Mouse (Mus musculus): ENCODE data around the gene Dbr1. TPM values are rescaled to one million over a fixed set of nuclear protein-coding genes. Genes with fewer than 3 reads are reported as not detected.
"Not testable (repeated sequence)": the region's sequence is repeated elsewhere in the genome, so short reads cannot be mapped to it uniquely, and the experiment has no call there.

Gene Dbr1
- polyA plus RNA-seq, 1 experiment from 2014 or later, result 29.0 TPM

- Histone ChIP-seq H3K4me2 (peak overlapping the region; percentile 70), H3K9me3 (replicated peaks) (no peaks in the 10 kb centered on the region), H3K4me1 (peaks cover 18% of the 10 kb centered on the region), H3K9ac (peak overlapping the region; percentile 87), H3K27ac (peak overlapping the region; percentile 98), H3K4me3 (replicated peaks) (peak overlapping the region; percentile 81), H3K27me3 (no peaks in the 10 kb centered on the region), H3K36me3 (no peaks in the 10 kb centered on the region)
- WGBS, result 2% methylated on average over 15 of the region's 15 CpGs
- ATAC-seq (replicated peaks; ENCODE audit: low FRiP score), result no peak
Measured at GRCm38 (mm10) chr9:99568023-99568346, 7.6 kb upstream of the Dbr1 start.

GRCm38 (mm10) chr9:99568347-99569070, 7.1 kb upstream of the Dbr1 start, which contains the start of gene Armc8:
Armc8 (minus strand) TSS chr9:99568899.
- peak within 1 kb of the TSS; percentile 70 for H3K4me2 ChIP-seq
- peak within 1 kb of the TSS; percentile 98 for H3K27ac ChIP-seq
- ATAC-seq (replicated peaks; ENCODE audit: low FRiP score), result peak; percentile 96
- H3K4me1 ChIP-seq, result peaks cover 18% of the 10 kb centered on the region
- no peaks in the 10 kb centered on the region for H3K36me3 ChIP-seq
- H3K27me3 ChIP-seq, result no peaks in the 10 kb centered on the region
- H3K4me3 ChIP-seq (replicated peaks), result peak within 1 kb of the TSS; percentile 81
- no peaks in the 10 kb centered on the region for H3K9me3 ChIP-seq (replicated peaks)
- peak within 1 kb of the TSS; percentile 87 for H3K9ac ChIP-seq
- WGBS, result under 1% methylated on average over 70 of the region's 70 CpGs

GRCm38 (mm10) chr9:99569071-99569397, 6.6 kb upstream of the Dbr1 start:
- peak; percentile 63; the same call in 1 of the 2 replicates for ATAC-seq (replicated peaks; ENCODE audit: low FRiP score)
- H3K9me3 ChIP-seq (replicated peaks), result no peaks in the 10 kb centered on the region
- peak overlapping the region; percentile 98 for H3K27ac ChIP-seq
- H3K36me3 ChIP-seq, result no peaks in the 10 kb centered on the region
- under 1% methylated on average over 9 of the region's 9 CpGs for WGBS
- peak overlapping the region; percentile 87 for H3K9ac ChIP-seq
- no peaks in the 10 kb centered on the region for H3K27me3 ChIP-seq
- H3K4me2 ChIP-seq, result peak overlapping the region; percentile 70
- peaks cover 18% of the 10 kb centered on the region for H3K4me1 ChIP-seq
- H3K4me3 ChIP-seq (replicated peaks), result peak overlapping the region; percentile 81

- Histone ChIP-seq H3K4me3 (replicated peaks) (no peak overlapping the region), H3K27ac (no peak overlapping the region), H3K36me3 (peaks cover 59% of the 10 kb centered on the region), H3K4me1 (peaks cover 9% of the 10 kb centered on the region), H3K9me3 (replicated peaks) (no peaks in the 10 kb centered on the region), H3K4me2 (no peak overlapping the region), H3K27me3 (no peaks in the 10 kb centered on the region), H3K9ac (no peak overlapping the region)
- ATAC-seq (replicated peaks; ENCODE audit: low FRiP score), result no peak
- WGBS, result 44% methylated on average over 2 of the region's 2 CpGs
Measured at GRCm38 (mm10) chr9:99580655-99581054, 5.1 kb downstream of the Dbr1 start.

GRCm38 (mm10) chr9:99587505-99588202, 12.1 kb downstream of the Dbr1 start:
- H3K27me3 ChIP-seq, result no peaks in the 10 kb centered on the region
- no peak overlapping the region for H3K9ac ChIP-seq
- peak; percentile 64 for ATAC-seq (replicated peaks; ENCODE audit: low FRiP score)
- WGBS, result 29% methylated on average over 8 of the region's 8 CpGs
- no peak overlapping the region for H3K27ac ChIP-seq
- H3K4me3 ChIP-seq (replicated peaks), result no peak overlapping the region
- H3K4me1 ChIP-seq, result no peaks in the 10 kb centered on the region
- H3K9me3 ChIP-seq (replicated peaks), result no peaks in the 10 kb centered on the region
- H3K4me2 ChIP-seq, result no peak overlapping the region
- H3K36me3 ChIP-seq, result peaks cover 20% of the 10 kb centered on the region

- H3K4me1 ChIP-seq, result no peaks in the 10 kb centered on the region
- H3K27me3 ChIP-seq, result no peaks in the 10 kb centered on the region
- H3K36me3 ChIP-seq, result no peaks in the 10 kb centered on the region
- no peak overlapping the region for H3K9ac ChIP-seq
- H3K27ac ChIP-seq, result no peak overlapping the region
- WGBS, result 74% methylated on average over 8 of the region's 8 CpGs
- no peak overlapping the region for H3K4me3 ChIP-seq (replicated peaks)
- no peak for ATAC-seq (replicated peaks; ENCODE audit: low FRiP score)
- H3K9me3 ChIP-seq (replicated peaks), result no peaks in the 10 kb centered on the region
- H3K4me2 ChIP-seq, result no peak overlapping the region
Measured at GRCm38 (mm10) chr9:99591144-99591543, 15.5 kb downstream of the Dbr1 start.

- not testable (repeated sequence) for H3K36me3 ChIP-seq; H3K27ac ChIP-seq; H3K9me3 ChIP-seq (replicated peaks); H3K27me3 ChIP-seq; H3K4me2 ChIP-seq; H3K9ac ChIP-seq; ATAC-seq (replicated peaks; ENCODE audit: low FRiP score); H3K4me3 ChIP-seq (replicated peaks); H3K4me1 ChIP-seq
- WGBS, result 95% methylated on average over 6 of the region's 6 CpGs
Measured at GRCm38 (mm10) chr9:99599127-99599526, 23.5 kb downstream of the Dbr1 start.

- Histone ChIP-seq H3K4me3 (replicated peaks) (no peak overlapping the region), H3K4me2 (no peak overlapping the region), H3K4me1 (no peaks in the 10 kb centered on the region), H3K36me3 (no peaks in the 10 kb centered on the region), H3K9ac (no peak overlapping the region), H3K9me3 (replicated peaks) (no peaks in the 10 kb centered on the region), H3K27ac (no peak overlapping the region), H3K27me3 (no peaks in the 10 kb centered on the region)
- WGBS, result 62% methylated on average over 2 of the region's 2 CpGs
- ATAC-seq (replicated peaks; ENCODE audit: low FRiP score), result no peak
Measured at GRCm38 (mm10) chr9:99603566-99603965, 28.0 kb downstream of the Dbr1 start.

- Histone ChIP-seq H3K27ac (no peak within 1 kb of the TSS), H3K4me2 (no peak within 1 kb of the TSS), H3K9ac (no peak within 1 kb of the TSS), H3K36me3 (no peaks in the 10 kb centered on the region), H3K9me3 (replicated peaks) (no peaks in the 10 kb centered on the region), H3K4me1 (no peaks in the 10 kb centered on the region), H3K27me3 (0 out of 2 replicates have a peak, but pooled peaks cover 3% of the 10 kb centered on the region), H3K4me3 (replicated peaks) (no peak within 1 kb of the TSS)
- WGBS, result 55% methylated on average over 2 of the region's 2 CpGs
- no peak for ATAC-seq (replicated peaks; ENCODE audit: low FRiP score)
Measured at GRCm38 (mm10) chr9:99612202-99612601, 36.6 kb downstream of the Dbr1 start, which contains the start of gene A4gnt. A4gnt (plus strand) TSS chr9:99612502.

GRCm38 (mm10) chr9:99619688-99620087, 44.1 kb downstream of the Dbr1 start:
- Histone ChIP-seq H3K4me2 (no peak overlapping the region), H3K9ac (no peak overlapping the region), H3K27me3 (no peaks in the 10 kb centered on the region), H3K27ac (no peak overlapping the region), H3K9me3 (replicated peaks) (no peaks in the 10 kb centered on the region), H3K4me1 (no peaks in the 10 kb centered on the region), H3K4me3 (replicated peaks) (no peak overlapping the region), H3K36me3 (no peaks in the 10 kb centered on the region)
- 93% methylated on average over 8 of the region's 8 CpGs for WGBS
- ATAC-seq (replicated peaks; ENCODE audit: low FRiP score), result no peak

- H3K4me1 ChIP-seq, result no peaks in the 10 kb centered on the region
- no peak overlapping the region for H3K4me2 ChIP-seq
- no peaks in the 10 kb centered on the region for H3K9me3 ChIP-seq (replicated peaks)
- no peak overlapping the region for H3K4me3 ChIP-seq (replicated peaks)
- WGBS, result 84% methylated on average over 11 of the region's 11 CpGs
- H3K9ac ChIP-seq, result no peak overlapping the region
- no peaks in the 10 kb centered on the region for H3K36me3 ChIP-seq
- H3K27me3 ChIP-seq, result no peaks in the 10 kb centered on the region
- H3K27ac ChIP-seq, result no peak overlapping the region
- ATAC-seq (replicated peaks; ENCODE audit: low FRiP score), result no peak
Measured at GRCm38 (mm10) chr9:99620196-99620595, 44.6 kb downstream of the Dbr1 start.

- 87% methylated on average over 1 of the region's 1 CpGs for WGBS
Measured at GRCm38 (mm10) chr9:99622034-99622433, 46.4 kb downstream of the Dbr1 start.

More at GRCm38 (mm10) chr9:99622034-99622433, 46.4 kb downstream of the Dbr1 start:
- Histone ChIP-seq H3K4me3 (replicated peaks) (no peak overlapping the region), H3K9ac (no peak overlapping the region), H3K4me1 (no peaks in the 10 kb centered on the region), H3K4me2 (no peak overlapping the region), H3K27me3 (no peaks in the 10 kb centered on the region), H3K27ac (no peak overlapping the region), H3K9me3 (replicated peaks) (no peaks in the 10 kb centered on the region), H3K36me3 (no peaks in the 10 kb centered on the region)
- ATAC-seq (replicated peaks; ENCODE audit: low FRiP score), result no peak

All from kidney, embryonic 15.5 days (tissue).